Mouse (Mus musculus): Measurements from ENCODE around the gene Prkd3. TPM values are rescaled to one million over a fixed set of nuclear protein-coding genes. Genes with fewer than 3 reads are reported as not detected.

Prkd3 gene
- total RNA-seq (2015) (38.1 and 42.1 TPM in 2 replicates), total RNA-seq (2017) (40.9 and 42.0 TPM in 2 replicates)

DNA sequence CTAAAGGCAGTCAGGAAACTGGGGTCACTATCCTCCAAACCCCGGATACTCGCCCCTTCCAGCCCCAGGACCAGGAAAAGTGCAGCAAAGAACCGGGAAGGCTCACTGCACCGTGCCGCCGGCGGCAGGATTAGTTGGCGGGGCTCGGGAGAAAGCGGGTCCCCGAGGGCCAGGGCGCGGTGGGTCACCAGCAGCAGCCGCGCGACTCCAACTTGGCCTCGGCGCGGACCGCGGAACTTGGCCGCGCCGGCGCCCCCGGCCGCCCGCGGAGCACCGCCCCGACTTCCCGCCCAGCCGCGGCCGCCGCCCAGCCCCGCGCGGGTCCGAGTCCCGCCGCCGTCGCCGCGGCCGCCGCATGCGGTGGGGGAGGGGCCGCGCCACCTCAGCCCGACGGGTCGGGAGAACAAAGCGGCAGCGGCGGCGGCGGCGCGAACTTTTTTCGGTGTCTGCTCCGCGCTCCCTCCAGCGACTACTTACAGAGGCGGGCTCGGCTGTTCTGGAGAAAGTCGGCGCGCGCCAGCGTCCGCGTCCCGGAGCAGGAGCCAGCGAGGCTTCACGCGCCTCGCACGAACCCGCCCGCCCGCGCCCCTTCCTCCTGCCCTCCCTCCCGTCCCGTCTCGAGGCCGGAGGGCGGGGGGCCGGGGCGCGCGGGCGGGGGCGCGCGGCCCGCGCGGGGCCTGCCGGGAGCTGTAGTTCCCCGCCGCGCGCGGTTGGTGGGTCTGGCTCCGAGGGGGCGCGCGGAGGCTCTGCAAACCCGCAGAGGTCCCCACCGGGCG lies at the start of gene Prkd3:
Gene Prkd3 (minus strand): TSS at position 609 of the 776 bp plus-strand sequence.
- peak; percentile 53 for ATAC-seq (replicated peaks; ENCODE audit: poor library complexity)

DNA sequence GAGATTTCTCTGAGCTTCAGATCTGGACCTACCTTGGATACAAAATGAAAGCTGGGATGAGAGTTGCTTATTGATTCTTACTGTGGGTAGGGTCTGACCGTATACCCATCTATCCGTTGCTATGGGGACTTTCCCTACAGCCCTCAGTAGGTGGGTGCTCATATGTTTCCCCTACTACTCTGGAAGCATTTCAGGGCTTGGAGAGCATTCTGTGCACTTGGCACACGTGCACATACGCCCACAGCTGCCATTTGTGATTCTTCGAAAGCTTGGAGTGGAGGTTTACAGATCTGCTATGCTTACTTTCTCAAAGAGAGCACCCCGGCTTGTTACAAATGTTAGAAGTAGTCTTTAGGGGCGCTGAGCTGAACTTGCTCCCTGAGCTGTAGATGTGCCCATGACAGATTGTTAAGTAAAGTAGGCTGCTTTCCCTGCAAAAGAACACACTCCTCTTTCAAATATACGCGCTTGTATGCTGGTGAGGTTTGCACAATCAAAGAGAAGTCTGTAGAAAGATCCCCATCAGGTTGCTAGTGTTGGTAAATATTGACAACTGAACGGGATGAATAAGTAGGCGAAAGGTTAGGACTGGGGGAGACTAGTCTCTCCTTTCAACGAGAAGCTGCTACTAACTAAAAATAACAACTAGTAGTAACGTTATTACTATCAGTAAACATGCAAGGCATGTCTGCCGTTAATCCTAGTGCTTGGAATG lies 49.3 kb upstream of the Prkd3 start:
- no peak for ATAC-seq (replicated peaks; ENCODE audit: poor library complexity)

DNA sequence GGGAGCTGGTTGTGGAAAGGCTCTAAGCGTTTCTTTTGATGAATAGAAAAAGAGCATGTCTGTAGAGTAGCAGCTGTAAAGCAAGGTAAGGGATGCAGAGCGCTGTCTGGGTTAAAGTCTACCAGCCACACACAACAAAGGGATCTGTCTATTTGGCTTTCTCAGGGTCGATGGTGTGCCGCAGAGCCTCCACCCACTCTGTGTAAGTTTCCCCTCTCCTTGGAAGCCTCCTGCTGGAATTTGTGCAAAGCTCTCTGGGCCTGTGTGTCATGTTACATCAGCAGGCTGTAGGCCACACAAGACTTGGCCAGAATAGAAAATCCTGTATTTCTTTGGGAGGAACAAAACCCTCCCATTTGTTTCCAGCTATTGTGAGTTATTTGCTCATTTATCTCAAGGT lies 48.4 kb upstream of the Prkd3 start:
- ATAC-seq (replicated peaks; ENCODE audit: poor library complexity), result no peak

DNA sequence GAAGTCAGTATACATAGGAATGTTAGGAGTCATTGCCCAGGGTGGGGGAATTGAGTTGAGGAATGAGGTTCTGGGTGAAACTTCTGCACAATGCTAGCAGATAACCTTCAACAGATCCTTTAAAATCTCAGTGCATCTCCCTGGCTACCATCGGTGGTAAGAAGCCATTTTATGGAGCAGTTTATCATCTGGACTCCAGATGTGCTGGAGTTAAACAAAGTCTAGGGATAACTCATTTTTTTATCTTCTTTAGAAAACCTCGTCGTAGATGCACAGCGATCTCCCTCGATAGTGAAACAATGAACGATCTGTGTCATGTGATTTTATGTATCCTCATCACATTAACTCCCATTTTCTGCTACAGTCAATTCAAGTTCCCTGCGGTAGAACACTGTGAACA lies 48.0 kb upstream of the Prkd3 start:
- no peak for ATAC-seq (replicated peaks; ENCODE audit: poor library complexity)

DNA sequence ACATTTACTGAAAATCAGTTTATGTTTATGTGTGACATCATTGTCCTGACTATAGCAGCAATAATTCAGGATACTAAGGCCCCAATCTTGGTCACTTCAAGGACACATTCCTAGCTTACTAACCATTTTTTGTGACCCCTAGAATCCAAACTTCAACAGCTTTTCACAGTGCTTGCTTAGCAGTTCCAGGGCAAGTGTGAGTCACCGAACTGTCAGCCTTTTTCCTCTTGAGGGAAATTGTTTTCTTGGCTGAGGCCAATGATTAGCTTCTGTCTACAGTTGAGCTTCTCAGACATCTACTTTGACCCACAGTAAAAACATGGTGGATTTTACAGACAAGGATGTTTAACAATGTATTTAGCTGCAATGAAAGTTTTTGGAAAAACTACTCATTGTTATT lies 43.6 kb upstream of the Prkd3 start:
- ATAC-seq (replicated peaks; ENCODE audit: poor library complexity), result no peak

DNA sequence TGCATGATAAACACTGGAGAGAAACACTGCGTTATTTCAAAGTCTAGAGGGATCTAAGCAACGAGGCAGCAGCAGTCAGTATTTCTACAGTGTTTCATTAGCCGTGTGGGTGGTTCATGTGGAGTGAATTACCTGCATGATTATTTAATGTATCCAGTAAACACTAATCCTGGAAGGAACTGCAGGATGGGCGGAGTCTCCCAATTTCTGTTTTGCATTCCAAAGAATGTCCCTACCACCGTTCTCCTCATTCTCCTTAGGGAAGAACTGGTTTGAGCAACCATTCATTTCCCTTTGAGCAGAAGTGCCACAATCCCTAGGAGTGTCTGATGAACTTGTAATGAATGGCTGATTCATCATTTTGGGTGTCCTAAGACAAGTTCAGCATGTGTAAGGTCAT lies 39.6 kb upstream of the Prkd3 start:
- ATAC-seq (replicated peaks; ENCODE audit: poor library complexity), result no peak

DNA sequence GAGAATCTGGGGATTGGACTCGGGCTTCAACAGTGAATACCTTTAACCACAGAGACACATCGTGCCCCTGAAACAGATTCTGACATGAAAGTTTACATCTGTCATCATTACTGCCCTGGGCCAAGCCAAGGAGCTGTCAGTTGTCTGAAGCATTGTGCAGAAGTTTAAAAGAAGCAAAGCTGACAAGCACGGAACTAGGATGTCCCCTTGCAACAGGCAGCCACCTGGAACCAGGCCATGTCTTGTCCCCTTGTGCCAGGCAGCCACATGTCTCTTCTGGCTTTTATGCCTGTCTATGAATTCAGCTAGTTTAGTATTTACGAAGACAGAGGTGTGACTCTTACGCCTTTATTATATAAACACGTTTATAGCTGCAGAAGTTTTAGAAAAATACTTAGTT lies 37.7 kb upstream of the Prkd3 start:
- no peak for ATAC-seq (replicated peaks; ENCODE audit: poor library complexity)

DNA sequence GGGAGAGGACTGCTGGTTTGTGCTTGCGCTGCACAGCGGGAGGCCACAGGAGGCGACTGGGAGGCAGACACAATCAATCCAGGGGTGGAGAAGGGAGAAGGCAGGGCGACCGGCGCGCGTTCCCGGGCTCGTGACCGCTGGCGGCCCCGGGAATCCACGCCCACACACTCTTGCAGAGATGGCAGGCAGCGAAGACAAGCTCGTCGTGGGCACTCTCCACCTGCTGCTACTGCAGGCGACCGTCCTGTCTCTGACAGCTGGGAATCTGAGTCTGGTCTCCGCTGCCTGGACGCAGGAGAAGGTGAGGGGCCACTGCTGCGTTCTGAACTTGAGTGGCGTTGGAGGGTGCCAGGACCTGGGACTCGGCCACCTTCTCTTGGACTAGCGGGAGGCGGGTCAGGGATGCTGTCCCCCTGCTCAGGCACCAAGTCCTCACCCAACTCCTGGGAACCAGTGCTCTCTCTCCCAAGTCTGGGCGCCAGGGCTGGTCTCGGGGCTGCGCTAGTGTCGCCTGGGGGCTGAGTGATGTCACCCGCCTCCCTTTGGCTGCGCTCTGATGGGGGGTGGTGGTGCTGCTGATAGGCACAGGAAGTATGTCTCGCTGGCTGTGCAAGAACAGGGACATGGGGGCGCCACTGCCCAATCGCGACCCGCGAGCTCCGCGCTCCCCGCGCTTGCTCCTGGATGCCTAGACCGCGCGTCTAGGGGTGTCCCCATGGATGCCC lies 31.6 kb upstream of the Prkd3 start:
- peak; percentile 93 for ATAC-seq (replicated peaks; ENCODE audit: poor library complexity)

DNA sequence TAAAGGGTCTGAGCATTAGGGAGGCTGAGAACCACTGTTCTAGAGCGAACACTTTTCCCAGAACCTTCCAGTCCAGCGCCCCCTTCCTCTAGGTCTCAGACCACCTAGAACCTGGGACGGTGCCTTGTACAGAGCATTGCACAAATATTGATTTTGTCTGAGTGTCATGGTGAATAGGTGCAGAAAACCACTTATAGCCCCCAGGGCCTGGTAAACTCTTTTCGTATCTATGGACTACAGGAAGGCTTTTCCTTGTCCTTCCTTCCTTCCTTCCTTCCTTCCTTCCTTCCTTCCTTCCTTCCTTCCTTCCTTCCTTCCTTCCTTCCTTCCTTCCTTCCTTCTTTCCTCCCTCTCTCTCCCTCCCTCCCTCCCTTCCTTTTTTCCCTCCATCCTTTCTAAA lies 31.0 kb upstream of the Prkd3 start, which contains the start of gene Qpct:
Gene Qpct (plus strand): TSS at position 301 of the 400 bp plus-strand sequence.
- ATAC-seq (replicated peaks; ENCODE audit: poor library complexity), result no peak

DNA sequence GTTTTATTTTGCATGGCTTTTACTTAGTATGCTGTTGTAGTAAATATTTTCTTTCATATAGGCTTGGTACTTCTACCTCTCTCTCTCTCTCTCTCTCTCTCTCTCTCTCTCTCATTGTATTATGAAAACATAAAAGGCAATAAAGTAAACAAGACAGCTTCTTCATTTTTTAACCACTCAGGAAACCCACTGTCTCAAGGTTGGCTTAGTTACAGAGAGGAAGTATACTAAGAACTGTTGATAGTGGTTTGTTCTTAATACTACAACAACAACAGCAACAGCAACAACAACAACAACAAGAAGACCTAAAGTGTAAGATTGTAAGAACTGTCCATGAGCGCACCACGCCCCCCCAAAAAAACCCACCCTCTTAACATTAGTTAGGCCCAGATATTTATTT lies 23.1 kb upstream of the Prkd3 start:
- ATAC-seq (replicated peaks; ENCODE audit: poor library complexity), result peak; percentile 64

DNA sequence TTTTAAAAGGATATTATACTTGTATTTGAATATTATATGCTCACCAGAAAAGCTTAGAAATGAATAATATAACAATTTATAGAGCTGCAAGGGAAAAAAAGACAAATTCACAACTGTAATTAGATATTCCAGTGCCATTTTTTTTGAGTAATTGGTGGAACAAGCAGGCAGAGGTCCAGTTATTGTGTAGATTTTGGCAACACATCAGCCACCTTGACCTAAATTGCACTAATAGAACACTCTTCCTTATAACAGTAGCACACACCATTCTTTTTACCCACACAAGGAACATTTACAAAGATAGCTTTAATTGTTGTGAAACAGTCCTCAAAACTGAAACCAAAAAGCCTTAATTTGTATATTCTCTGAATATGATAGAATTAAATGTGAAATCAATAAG lies 19.0 kb upstream of the Prkd3 start:
- ATAC-seq (replicated peaks; ENCODE audit: poor library complexity), result no peak

DNA sequence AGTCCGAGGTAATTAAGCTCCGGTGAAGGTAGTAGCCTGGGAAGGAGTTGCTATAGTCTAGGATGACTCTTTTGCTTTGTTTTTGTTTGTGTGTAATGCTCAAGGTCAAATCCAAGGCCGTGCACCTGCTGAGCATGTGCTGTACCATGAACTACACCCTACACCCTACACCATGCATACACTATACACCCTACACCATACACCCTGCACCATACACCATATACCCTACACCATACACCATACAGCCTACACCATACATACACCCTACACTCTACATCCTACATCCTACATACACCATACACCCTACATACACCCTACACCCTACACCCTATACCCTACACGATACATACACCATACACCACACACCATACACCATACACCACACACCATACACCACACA lies 12.2 kb upstream of the Prkd3 start:
- no peak for ATAC-seq (replicated peaks; ENCODE audit: poor library complexity)

DNA sequence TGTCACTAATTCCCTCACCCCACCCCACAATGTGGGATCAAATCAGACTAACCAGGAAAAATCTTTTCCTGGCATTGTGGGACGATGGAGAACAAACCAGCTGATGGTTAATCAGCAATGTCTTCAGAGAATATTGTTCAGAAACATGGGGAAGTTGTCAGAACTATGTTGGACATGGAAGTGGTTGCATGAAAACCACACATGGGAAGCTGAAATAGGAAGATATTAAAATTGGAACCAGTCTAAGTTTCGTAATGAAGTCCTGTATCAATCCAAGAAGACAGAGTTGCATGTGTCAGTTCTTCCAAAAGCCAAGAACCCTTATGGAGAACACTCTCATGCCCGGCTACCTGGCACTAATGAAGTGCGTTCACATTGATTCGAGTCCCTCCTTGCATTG lies 11.0 kb upstream of the Prkd3 start:
- peak; percentile 64 for ATAC-seq (replicated peaks; ENCODE audit: poor library complexity)

DNA sequence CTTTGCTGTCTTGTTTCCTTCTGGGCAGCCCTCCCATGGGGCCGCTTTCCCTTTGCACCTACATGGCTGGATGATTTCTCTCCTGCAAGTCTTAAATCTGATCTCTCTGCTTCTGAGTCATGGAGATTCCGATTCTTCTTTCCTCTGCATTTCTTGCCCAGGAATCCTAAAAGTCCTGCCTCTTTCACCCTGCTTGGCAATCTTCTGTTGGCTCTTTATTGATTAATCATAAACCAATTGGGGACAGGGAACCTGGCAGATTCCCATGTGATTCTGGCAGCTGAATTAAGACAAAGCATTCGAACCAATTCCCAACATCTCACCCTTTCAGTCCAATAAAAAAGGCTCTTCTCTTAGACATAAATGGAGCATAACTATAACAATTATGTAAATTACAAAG lies 8.6 kb upstream of the Prkd3 start:
- ATAC-seq (replicated peaks; ENCODE audit: poor library complexity), result no peak

DNA sequence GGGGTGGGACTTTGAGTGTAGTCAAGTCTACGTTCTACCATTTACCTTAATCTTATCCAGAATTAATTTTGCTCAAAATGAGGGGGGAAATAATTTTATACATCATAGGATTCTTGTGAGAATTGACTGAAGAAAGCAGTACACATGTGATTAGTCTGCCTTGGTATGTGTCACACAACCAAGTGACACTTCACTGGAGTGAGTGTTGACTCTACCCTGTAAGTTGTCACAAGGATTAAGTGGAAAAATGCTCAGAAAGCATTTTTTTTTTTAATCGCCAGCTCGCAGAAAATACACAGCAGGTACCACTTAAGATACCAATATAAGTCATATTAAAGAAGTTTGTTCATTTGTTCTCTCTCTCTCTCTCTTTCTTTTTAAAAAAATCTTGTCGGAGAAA lies 3.9 kb upstream of the Prkd3 start:
- no peak for ATAC-seq (replicated peaks; ENCODE audit: poor library complexity)

DNA sequence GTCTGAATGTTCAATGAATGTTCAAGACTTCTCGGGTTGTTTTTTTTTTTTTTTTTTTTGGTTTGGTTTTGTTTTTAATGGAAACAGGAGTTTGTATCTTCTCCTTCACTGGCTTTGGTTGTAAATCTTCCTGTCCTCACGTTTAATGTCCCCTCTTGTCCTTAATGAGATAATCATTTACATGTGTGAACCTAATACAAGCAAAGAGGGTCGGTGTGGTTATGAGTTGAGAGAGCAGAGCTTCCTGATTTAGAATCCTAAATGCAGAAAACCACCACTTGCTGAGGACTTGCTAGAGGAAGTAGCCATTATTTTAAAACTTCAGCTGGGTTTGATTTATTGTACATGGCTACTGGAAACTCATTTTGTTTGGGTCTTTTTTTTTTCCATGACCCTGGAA lies 2.1 kb upstream of the Prkd3 start:
- no peak for ATAC-seq (replicated peaks; ENCODE audit: poor library complexity)

DNA sequence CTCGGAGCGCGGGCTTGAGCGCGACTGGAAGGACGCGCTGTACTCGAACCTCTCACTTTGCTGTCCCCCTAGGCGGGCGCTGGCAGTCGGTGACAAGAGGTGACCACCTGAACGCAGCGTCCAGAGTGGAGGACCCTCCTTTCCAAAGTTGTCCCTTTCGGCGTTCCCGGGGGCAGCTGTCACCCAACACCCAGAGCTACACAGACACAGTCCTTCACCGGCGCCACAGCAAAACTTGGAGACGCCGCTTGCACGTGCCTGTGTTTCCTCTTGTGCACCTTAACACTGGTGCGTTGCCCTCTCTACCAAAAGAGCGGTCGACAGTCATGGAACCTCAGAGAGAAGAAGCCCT lies 344 bp upstream of the Prkd3 start:
- ATAC-seq (replicated peaks; ENCODE audit: poor library complexity), result peak; percentile 23

DNA sequence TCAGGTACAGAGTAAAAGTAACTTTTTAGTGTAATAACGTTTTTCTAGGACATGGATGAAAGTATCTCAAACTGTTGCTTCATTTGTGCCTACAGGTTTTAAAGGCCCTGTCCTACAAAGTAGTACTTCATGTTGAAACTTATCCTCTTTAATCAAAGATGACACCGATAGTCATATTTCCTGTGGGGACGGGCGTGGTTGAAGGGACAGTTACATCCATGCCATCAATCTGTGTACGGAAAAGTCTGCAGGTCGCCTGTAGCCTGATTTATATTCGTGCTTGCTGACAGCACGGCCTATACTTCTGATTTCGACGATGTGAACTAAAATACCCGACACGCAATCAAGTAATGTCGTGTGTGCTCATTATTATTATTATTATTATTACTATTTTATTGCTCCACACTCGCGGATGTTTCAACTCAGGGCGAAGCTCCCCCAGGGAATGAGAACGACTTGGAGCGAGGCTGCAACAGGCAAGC lies 849 bp downstream of the Prkd3 start:
- ATAC-seq (replicated peaks; ENCODE audit: poor library complexity), result no peak

DNA sequence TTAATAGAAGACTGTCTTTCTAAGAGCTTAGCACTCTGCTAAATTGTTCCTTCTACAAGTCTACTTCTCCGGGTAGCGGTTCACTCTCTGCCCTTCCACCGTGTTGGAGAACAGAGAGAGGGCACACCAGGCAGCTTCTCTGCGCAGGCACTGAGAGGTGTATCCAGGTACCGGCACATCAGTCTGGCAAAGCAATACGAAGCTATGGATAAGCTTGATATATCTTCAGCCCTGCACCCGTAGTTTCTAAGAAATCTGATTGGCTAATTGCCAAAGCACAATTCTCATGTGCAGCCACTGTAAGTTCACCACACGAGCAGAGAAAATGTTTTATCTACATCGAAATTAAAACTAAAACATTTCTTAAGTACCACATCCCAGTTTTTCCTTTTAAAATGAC lies 2.2 kb downstream of the Prkd3 start:
- ATAC-seq (replicated peaks; ENCODE audit: poor library complexity), result peak; percentile 18

DNA sequence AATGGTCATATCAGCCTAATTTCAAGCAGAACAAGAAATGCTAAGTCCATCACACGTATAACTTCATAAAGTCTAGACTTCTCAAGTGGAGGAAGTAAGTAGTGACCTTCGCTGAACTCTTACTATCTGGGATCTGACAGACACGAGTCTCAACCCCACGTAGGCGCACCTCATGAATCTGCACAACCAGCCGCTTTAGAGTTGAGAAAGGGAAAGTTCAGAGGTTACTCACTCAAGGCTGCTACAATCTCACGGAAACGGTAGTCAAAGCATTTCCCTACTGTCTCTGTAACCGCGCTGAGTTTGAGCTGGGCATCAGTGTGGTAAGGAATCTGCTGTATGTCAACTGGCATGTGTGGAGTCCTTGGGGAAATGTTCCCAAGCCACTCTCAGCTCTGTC lies 4.8 kb downstream of the Prkd3 start:
- ATAC-seq (replicated peaks; ENCODE audit: poor library complexity), result peak; percentile 18

DNA sequence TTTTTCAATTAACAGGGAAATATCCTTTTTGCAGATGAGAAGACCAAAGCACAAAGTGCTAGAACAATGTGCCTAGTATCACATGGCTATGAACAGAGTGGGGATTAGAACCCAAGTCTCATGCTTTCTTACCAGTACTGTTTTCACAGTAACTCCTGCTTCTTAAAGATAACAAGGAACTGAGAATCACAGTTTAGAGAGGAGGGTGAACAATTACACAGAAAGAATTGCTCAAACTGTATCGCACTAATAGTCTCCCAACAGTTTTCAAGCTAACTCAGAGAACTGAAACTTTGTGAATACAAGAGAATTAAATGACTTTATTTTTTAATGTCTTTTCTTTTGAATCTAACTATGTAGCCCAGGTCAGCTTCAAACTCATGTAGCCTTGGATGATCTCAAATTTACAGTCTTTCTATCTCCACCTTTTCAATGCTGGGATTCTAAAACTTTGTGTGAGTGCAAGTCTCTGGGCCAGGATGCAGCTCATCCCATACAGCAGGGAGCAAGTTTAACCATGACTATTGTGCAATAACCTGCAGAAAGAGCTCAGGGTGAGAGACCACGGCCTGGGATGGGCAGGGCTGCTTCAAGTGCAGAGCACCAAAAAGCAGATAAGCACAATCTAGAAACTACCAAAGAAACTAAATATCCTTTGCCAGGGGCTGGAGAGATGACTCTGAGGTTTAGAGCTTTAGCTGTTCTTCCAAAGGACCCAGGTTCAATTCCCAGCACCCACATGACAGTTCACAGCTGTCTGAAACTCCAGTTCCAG lies 5.5 kb downstream of the Prkd3 start:
- ATAC-seq (replicated peaks; ENCODE audit: poor library complexity), result peak; percentile 84
